Mouse (Mus musculus) myocyte (in vitro differentiated cells): ENCODE results near the gene Cep104. TPM values are rescaled to one million over a fixed set of nuclear protein-coding genes. Genes with fewer than 3 reads are reported as not detected.
A peak's percentile ranks its signal among the peaks of the same experiment; 100 is the strongest.

Experiments
- H3K27me3 ChIP-seq: one replicate; pipeline ENCODE4 v1.6.1; 2011; ENCODE audit not compliant: control insufficient read depth, insufficient read depth, insufficient read length
- H3K36me3 ChIP-seq: one replicate; pipeline ENCODE4 v1.6.1; 2011; ENCODE audit not compliant: control insufficient read depth, insufficient read depth
- H3K4me2 ChIP-seq: one replicate; pipeline ENCODE4 v1.6.1; 2011; ENCODE audit warnings: low read depth, control low read depth
- H3K4me3 ChIP-seq: one replicate; pipeline ENCODE4 v1.5.1; 2011; ENCODE audit warnings: mild to moderate bottlenecking, control low read depth, moderate library complexity
- H3K79me2 ChIP-seq: one replicate; pipeline ENCODE4 v1.6.1; 2011; ENCODE audit not compliant: control insufficient read depth, insufficient read depth
- H3ac ChIP-seq: one replicate; pipeline ENCODE4 v1.6.1; 2011; ENCODE audit not compliant: control insufficient read depth, insufficient read length
- CEBPB ChIP-seq: IDR thresholded peaks from 2 replicates; pipeline ENCODE4 v1.6.1; 2011; ENCODE audit warnings: mild to moderate bottlenecking, moderate library complexity; ENCODE audit not compliant: poor library complexity, insufficient read depth, severe bottlenecking
- E2F4 ChIP-seq: IDR thresholded peaks from one replicate; pipeline ENCODE4 v1.6.1; 2011; ENCODE audit warnings: mild to moderate bottlenecking, control low read depth, moderate library complexity; ENCODE audit not compliant: insufficient read depth
- MAX ChIP-seq: IDR thresholded peaks from one replicate; pipeline ENCODE4 v1.6.1; 2011; ENCODE audit warnings: low read depth, mild to moderate bottlenecking, control low read depth
- MYOD1 ChIP-seq, 3 experiments: IDR thresholded peaks; one replicate each; pipeline ENCODE4 v1.6.1; 2011; ENCODE audit warnings: control low read depth in 2 of 3, low read depth in 2 of 3, mild to moderate bottlenecking in 2 of 3, moderate library complexity in 1 of 3; ENCODE audit not compliant: insufficient read length in 2 of 3, control insufficient read depth in 1 of 3
- MYOG ChIP-seq, 3 experiments: IDR thresholded peaks; one replicate each; pipeline ENCODE4 v1.6.1; 2011; ENCODE audit warnings: control low read depth in 2 of 3, low read depth in 2 of 3, mild to moderate bottlenecking in 2 of 3; ENCODE audit not compliant: insufficient read length in 2 of 3, control insufficient read depth in 1 of 3, insufficient read depth in 1 of 3
- POLR2A ChIP-seq: IDR thresholded peaks from one replicate; pipeline ENCODE4 v1.6.1; 2011; ENCODE audit warnings: low read depth, mild to moderate bottlenecking, control low read depth, moderate library complexity; ENCODE audit not compliant: insufficient read length
- POLR2AphosphoS2 ChIP-seq: IDR thresholded peaks from one replicate; pipeline ENCODE4 v1.6.1; 2011; ENCODE audit warnings: low read depth, control low read depth; ENCODE audit not compliant: insufficient read length
- REST ChIP-seq: IDR thresholded peaks from one replicate; pipeline ENCODE4 v1.6.1; 2011; ENCODE audit warnings: mild to moderate bottlenecking, control low read depth, moderate library complexity; ENCODE audit not compliant: insufficient read depth, insufficient read length
- SRF ChIP-seq: IDR thresholded peaks from one replicate; pipeline ENCODE4 v1.6.1; 2011; ENCODE audit warnings: low read depth; ENCODE audit not compliant: control insufficient read depth, insufficient read length
- TCF12 ChIP-seq: IDR thresholded peaks from one replicate; pipeline ENCODE4 v1.6.1; 2011; ENCODE audit warnings: mild to moderate bottlenecking, control low read depth; ENCODE audit not compliant: poor library complexity, insufficient read depth, severe bottlenecking
- TCF3 ChIP-seq: IDR thresholded peaks from one replicate; pipeline ENCODE4 v1.6.1; 2011; ENCODE audit warnings: low read depth, control low read depth; ENCODE audit not compliant: insufficient read length
- USF1 ChIP-seq: IDR thresholded peaks from one replicate; pipeline ENCODE4 v1.6.1; 2011; ENCODE audit warnings: low read depth, mild to moderate bottlenecking, control low read depth, moderate library complexity
- polyA plus RNA-seq: library from polyadenylated mRNA; unstranded; fragments of >200 nt; fragmentation: generic; extraction: Trizol; gene quantifications from one replicate; pipeline ENCODE4 v1.2.1, GENCODE M21; 2012; ENCODE audit warnings: missing spikeins

Gene Cep104
- polyA plus RNA-seq, 1 experiment, result 21.7 TPM

- Histone ChIP-seq H3K4me3 (no peak overlapping the region), H3K36me3 (no peaks in the 10 kb centered on the region), H3ac (no peak overlapping the region), H3K27me3 (no peaks in the 10 kb centered on the region), H3K4me2 (no peak overlapping the region), H3K79me2 (no peaks in the 10 kb centered on the region)
- no peak for TF ChIP-seq CEBPB
- no peak for TF ChIP-seq TCF12
- TF ChIP-seq POLR2A, result no peak
- TF ChIP-seq TCF3, result no peak
- TF ChIP-seq E2F4, result no peak
- no peak for TF ChIP-seq USF1
- TF ChIP-seq SRF, result no peak
- no peak for TF ChIP-seq MAX
- no peak for TF ChIP-seq REST
- no peak for TF ChIP-seq MYOD1 (IDR thresholded peaks at IDR 0.05; ENCODE audit: control insufficient read depth in 1 of 3, insufficient read length in 2 of 3, low read depth in 2 of 3)
- no peak for TF ChIP-seq MYOG (IDR thresholded peaks at IDR 0.05; ENCODE audit: control insufficient read depth in 1 of 3, insufficient read depth in 1 of 3, insufficient read length in 2 of 3, low read depth in 2 of 3)
- no peak for TF ChIP-seq POLR2AphosphoS2
Observed at GRCm38 (mm10) chr4:153944261-153944660, 30.7 kb upstream of the Cep104 start.

DNA sequence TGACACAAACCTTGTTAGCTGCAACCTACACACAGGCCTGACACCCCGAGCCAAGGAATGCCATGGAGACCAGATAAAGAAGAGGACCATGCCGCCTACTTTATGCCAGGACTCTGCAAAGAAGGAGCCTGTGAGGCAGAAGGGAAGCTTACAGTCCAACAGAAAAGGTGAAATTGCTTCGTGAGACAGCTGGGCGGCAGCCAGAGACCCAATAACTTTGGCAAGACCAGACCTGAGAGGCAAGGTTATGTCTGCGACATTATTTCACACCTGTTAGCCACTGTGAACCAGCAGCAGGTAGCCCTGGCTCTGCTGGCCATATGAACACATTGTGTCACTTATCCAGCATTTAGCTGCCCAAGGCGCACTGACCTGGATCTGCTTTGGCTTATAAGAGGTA lies 29.3 kb upstream of the Cep104 start:
- TF ChIP-seq REST, result no peak
- no peak for TF ChIP-seq E2F4
- TF ChIP-seq TCF3, result no peak
- no peak for TF ChIP-seq USF1
- no peak for TF ChIP-seq CEBPB
- no peak for TF ChIP-seq MAX
- no peak for TF ChIP-seq SRF
- no peak for TF ChIP-seq MYOD1 (IDR thresholded peaks at IDR 0.05; ENCODE audit: control insufficient read depth in 1 of 3, insufficient read length in 2 of 3, low read depth in 2 of 3)
- TF ChIP-seq POLR2A, result no peak
- no peak for TF ChIP-seq POLR2AphosphoS2
- TF ChIP-seq MYOG (IDR thresholded peaks at IDR 0.05; ENCODE audit: control insufficient read depth in 1 of 3, insufficient read depth in 1 of 3, insufficient read length in 2 of 3, low read depth in 2 of 3), result no peak
- no peak for TF ChIP-seq TCF12
- Histone ChIP-seq H3K79me2 (no peaks in the 10 kb centered on the region), H3K4me3 (no peak overlapping the region), H3K27me3 (no peaks in the 10 kb centered on the region), H3ac (no peak overlapping the region), H3K36me3 (no peaks in the 10 kb centered on the region), H3K4me2 (no peak overlapping the region)

DNA sequence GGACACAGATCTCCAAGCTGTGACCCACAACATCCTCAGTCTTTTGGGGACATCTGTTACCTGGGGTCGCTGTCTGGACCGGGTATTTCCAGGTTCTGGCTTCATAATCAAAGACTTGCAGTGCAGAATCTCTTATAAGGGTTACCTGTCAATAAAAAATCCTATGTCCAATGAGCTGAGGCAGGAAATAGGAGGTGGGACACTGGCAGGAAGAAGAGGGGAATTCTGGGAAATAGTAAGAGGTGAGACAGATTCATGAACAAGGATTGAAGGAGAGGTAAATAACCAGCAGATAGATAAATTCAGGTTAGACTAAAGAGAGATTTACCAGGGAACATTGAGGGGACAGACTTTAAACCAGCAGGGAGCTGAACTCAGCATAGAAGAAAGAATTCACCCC lies 24.6 kb upstream of the Cep104 start:
- Histone ChIP-seq H3K27me3 (no peaks in the 10 kb centered on the region), H3K4me3 (peak overlapping the region; percentile 31), H3K79me2 (no peaks in the 10 kb centered on the region), H3ac (no peak overlapping the region), H3K36me3 (no peaks in the 10 kb centered on the region), H3K4me2 (peak overlapping the region; percentile 78)
- TF ChIP-seq MYOG (IDR thresholded peaks at IDR 0.05; ENCODE audit: control insufficient read depth in 1 of 3, insufficient read depth in 1 of 3, insufficient read length in 2 of 3, low read depth in 2 of 3), result no peak
- TF ChIP-seq SRF, result no peak
- no peak for TF ChIP-seq USF1
- no peak for TF ChIP-seq CEBPB
- no peak for TF ChIP-seq TCF3
- no peak for TF ChIP-seq MAX
- TF ChIP-seq MYOD1 (IDR thresholded peaks at IDR 0.05; ENCODE audit: control insufficient read depth in 1 of 3, insufficient read length in 2 of 3, low read depth in 2 of 3), result no peak
- TF ChIP-seq TCF12, result no peak
- no peak for TF ChIP-seq POLR2A

DNA sequence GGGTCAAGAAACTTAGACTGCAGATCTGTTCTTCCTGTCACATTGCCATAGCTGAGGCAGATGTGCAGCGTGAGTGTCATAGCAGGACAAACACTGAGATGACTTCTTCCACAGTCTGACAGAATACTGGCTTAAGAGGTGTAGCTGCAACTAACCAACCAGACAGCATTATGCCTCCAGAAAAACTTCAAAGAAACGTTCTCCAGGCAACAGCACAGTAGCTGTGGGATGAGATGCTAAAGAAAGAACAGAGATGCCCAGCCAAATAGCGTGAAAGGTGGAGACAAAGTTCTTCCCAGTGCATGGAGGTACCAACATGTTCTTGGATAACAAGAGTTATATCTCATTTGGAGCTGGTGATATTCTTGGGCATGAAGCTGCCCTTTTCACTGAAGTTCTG lies 23.8 kb upstream of the Cep104 start:
- no peaks in the 10 kb centered on the region for H3K27me3 ChIP-seq
- peak overlapping the region; percentile 73 for H3K4me2 ChIP-seq
- no peak for TF ChIP-seq POLR2AphosphoS2
- no peak for TF ChIP-seq MAX
- no peak for TF ChIP-seq USF1
- no peak for TF ChIP-seq E2F4
- no peak for TF ChIP-seq TCF12
- no peak for TF ChIP-seq SRF
- no peak for TF ChIP-seq POLR2A
- no peak for TF ChIP-seq CEBPB
- TF ChIP-seq REST, result no peak
- TF ChIP-seq MYOD1 (IDR thresholded peaks at IDR 0.05; ENCODE audit: control insufficient read depth in 1 of 3, insufficient read length in 2 of 3, low read depth in 2 of 3), result no peak
- TF ChIP-seq MYOG (IDR thresholded peaks at IDR 0.05; ENCODE audit: control insufficient read depth in 1 of 3, insufficient read depth in 1 of 3, insufficient read length in 2 of 3, low read depth in 2 of 3), result no peak
- no peak for TF ChIP-seq TCF3
- H3ac ChIP-seq, result no peak overlapping the region
- H3K79me2 ChIP-seq, result no peaks in the 10 kb centered on the region
- H3K4me3 ChIP-seq, result peak overlapping the region; percentile 31
- H3K36me3 ChIP-seq, result no peaks in the 10 kb centered on the region

DNA sequence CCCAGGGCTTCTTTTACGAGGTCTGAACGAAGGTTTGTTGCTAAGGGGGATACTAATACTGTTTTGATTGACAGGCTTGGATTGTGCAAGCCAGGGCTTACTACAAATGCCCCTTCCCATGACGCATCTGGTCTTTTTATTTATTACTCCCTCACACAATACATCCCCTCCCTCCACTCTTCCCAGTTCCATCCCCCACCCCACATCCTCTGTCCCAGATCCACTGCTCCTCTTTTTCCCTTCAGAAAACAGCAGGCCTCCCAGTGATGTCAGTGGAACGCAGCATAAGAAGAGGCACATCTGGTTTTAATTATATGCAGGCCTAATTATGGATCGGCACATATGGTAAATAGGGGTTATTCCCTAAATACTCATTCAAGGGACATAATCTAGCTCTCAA lies 23.3 kb upstream of the Cep104 start:
- Histone ChIP-seq H3K27me3 (no peaks in the 10 kb centered on the region), H3ac (no peak overlapping the region), H3K4me3 (peak overlapping the region; percentile 31), H3K4me2 (no peak overlapping the region), H3K36me3 (no peaks in the 10 kb centered on the region), H3K79me2 (no peaks in the 10 kb centered on the region)
- TF ChIP-seq TCF3, result no peak
- no peak for TF ChIP-seq REST
